Mouse (Mus musculus) layer of hippocampus, adult 8-10 months (tissue): ENCODE data around the gene Olfr160. TPM values are rescaled to one million over a fixed set of nuclear protein-coding genes. Genes with fewer than 3 reads are reported as not detected.

Source experiments
- DNase-seq, 2 experiments: peaks; one replicate each; pipeline ENCODE4 v3.0.0; 2022; ENCODE audit warnings: low spot score in 2 of 2
- total RNA-seq, 4 experiments: library from RNA; stranded (reverse); gene quantifications; 2 replicates each; pipeline ENCODE4 v1.2.4; 2022

Gene Olfr160
- not detected for total RNA-seq

DNA sequence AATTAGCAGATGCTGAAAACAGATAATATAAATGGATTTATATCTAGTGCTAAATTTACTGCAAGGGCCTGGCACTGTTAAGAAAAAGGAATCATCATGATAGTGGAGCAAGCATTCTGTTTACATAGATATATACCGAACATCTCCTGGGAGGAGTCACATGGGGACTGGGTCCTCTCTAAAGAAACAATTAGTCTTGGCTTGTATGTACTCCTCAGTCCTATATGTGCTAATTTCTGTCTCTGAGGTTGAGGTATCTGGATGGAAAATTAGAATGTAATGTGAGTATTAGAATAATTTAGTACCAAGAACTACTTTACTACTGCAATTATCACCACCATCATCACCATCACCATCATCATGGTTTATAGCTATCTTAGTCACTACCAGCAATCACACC is at the start of gene Olfr160:
Gene Olfr160, minus strand, starts transcription at position 101 of the 400 bp plus-strand sequence.
- DNase-seq = no peak

GRCm38 (mm10) chr9:37762541-37762940 is 46.5 kb upstream of the Olfr160 start:
- DNase-seq = no peak

DNA sequence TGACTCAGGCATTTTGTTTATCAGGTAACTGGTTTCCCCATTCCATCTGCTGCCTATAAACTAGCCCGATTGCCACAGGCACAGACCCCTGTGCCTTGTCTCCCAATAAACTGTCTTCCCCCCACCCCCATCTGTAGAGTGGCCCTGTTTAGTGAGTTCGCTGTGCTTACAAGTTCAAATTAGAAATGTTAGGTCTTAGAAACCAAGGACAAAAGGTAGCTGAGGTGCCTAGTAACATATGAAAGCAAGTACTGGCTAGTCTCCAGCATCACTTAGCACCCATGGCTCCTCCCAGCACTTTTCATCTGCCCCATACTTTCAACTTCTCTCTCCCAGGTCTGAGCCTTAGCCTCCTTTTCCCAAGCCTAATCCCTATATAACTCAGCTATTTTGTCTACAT is 45.7 kb upstream of the Olfr160 start:
- DNase-seq = no peak

DNA sequence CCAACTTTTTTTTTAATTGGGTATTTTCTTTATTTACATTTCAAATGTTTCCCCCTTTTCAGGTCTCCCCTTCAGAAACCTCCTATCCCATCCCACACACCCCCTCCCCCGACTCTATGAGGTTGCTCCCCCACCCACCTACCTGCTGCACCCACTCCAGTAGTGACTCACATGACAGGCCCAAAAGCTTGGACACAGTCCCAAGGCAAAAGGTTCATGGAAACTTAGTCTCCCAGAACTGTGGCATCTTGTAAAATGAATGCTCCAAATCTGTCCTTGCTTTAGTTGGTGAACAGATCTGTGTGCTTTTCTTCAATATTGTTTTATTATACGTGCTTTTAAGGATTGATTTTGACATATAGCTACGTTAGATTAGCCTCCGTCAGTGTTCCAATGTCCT is 36.0 kb upstream of the Olfr160 start:
- DNase-seq = no peak

GRCm38 (mm10) chr9:37751467-37751866 is 35.4 kb upstream of the Olfr160 start:
- no peak for DNase-seq

GRCm38 (mm10) chr9:37750319-37751075 is 34.4 kb upstream of the Olfr160 start:
- no peak for DNase-seq

DNA sequence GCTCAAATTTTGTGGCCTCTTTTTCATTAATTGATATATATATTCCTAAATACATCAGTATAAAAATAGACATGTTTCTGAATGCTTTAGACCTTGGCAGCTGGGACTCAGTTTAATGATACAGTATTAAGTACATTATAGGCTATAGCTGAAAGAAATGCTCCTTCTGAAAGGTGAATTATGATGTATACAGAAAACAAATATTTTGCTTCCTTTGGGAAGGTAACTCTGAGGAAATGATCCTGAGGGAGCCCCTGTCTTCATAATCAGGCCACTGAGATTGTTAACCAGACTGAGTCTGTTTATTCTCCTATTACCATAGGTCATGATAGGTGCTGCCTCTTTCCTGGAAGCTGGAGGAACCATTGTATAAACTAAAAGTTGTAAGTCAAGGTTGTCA is 28.8 kb upstream of the Olfr160 start, which contains the start of gene Olfr874:
Gene Olfr874, plus strand, starts transcription at position 301 of the 400 bp plus-strand sequence.
- no peak for DNase-seq

DNA sequence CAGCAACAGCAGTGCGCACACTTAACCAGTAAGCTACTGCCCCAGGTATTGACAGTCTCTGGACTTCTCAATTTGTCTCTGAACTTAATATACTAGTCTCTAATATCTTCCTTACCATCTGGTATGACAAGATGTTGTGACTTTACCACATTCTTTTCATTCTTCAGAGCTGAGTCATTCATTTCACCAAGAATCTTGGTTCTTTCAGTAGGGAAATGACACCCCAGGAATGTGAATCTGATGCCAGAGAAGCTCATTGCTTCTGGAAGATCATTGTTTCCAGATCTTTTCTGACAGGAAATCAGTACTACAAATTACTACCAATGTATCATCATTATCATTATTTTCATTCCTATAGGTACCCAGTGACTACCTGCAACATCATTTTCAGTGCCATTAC is 18.3 kb upstream of the Olfr160 start:
- no peak for DNase-seq

- DNase-seq = no peak
These were observed 25.9 kb downstream of the Olfr160 start for GRCm38 (mm10) chr9:37689970-37690686.

DNA sequence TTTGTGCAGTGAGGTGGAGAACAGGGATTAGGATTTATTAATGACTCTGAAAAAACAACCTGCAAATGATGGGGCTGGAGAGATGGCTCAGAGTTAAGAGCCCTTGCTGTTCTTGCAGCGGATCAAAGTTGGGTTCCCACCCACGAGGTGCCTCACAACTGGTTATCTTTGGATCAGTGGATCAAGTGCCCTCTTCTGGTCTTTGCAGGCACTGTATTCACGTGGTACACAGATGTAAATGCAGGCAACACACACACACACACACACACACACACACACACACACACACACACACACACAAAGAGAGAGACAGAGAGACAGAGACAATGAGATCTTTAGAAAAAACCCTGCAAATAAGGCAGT is 28.1 kb downstream of the Olfr160 start:
- no peak for DNase-seq

- DNase-seq = peak in 1 of 2 experiments; percentile 22
These were observed 28.6 kb downstream of the Olfr160 start for GRCm38 (mm10) chr9:37687288-37687940.

DNA sequence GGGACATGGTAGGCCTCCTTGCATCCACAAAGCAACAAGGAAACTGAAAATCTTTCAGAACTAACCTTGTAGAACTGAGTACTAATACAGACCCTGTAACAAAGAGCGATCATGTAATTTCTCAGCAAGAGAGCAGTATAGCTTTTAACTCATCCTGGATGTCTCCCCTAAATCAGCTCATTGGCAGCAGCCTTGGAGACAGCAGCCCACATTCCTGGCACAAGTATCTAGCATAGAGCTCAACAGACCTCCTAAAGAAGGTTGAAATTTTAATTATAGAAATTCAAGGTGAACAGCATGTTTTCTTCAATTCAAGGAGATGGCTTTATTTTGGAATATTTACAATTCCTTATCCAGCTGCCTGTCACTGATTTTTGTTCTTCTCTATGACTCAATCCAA is 34.9 kb downstream of the Olfr160 start:
- DNase-seq = no peak

GRCm38 (mm10) chr9:37675287-37675686 is 40.8 kb downstream of the Olfr160 start:
- DNase-seq = peak; percentile 18 to 45

DNA sequence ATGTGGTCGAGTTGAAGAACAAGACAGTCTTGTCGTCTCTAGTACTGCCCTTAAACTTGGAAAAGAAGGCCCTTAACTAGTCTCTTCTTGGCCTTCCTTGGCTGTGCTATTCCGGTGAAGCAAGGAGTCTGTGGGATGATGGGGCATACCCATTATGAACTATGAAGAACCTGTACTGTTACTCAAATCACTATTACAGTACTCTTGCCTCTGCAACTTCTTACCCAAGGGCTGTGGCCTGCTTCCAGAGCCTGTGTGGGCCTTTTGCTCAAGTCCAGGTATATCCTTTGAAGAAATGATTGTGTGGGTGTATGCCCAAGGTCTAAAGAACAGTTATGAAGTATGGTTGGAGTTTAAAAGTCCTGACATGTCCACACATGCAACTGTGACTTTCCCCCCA is 45.8 kb downstream of the Olfr160 start:
- no peak for DNase-seq

- DNase-seq = no peak
These were observed 46.4 kb downstream of the Olfr160 start for GRCm38 (mm10) chr9:37669678-37670077.

DNA sequence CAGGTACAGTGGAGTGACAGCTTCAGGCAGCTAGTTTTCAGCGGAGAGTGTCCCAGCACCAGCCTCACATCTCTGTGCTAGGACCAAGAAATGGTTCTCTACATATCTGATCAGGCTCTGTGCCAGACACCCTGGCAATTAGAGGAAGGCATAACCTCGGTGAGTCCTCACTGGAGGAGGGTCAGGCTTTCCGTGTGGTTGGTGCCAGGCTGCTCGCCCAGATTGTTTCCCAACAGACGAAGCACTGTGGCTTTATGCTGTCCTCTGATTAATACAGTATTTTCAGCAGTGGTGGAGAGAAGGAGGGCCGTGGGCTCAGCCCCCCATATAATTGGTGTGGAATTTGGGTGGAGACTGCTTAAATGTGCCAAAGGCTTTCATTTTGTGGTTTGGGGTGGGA is 46.9 kb downstream of the Olfr160 start, which contains the start of gene Panx3:
Gene Panx3, minus strand, starts transcription at position 121 of the 400 bp plus-strand sequence.
- no peak for DNase-seq

DNA sequence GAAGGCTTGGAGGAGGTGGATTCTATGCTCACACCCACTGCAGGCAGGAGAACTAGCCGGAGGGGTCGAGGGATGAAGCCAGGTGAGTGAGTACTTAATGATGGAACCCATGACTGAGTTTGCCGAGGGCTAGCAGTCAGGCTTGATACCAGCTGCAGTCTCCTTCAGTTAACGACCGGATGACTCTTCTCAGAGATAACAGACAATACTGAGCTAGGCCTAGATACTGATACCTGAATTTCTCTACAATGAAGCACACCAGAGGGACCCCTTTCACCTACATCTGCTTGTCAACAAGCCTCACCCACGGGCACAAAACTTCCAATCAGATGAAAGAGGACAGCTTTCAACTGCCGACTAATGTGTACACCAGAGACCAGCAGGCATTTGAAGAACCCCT is 50.0 kb downstream of the Olfr160 start:
- no peak for DNase-seq

DNA sequence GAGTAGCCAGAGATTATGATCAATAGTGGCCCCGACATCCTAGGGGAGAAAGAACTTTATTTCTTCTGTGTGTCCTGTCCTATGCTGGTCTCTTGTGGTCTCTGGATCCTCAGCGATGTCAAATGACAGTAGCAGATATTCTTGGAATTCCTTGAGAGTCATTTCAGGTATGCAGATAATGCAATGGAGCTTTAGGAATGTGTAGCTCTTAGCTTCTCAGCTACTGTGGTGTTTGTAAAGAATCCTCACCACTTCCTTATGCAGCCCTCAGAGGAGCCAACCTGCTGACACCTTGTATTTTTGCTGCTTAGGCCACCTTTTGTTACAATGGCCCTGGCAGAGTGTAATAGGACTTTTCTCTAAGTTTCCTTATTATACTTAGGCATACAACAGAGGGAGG is 51.4 kb downstream of the Olfr160 start:
- no peak for DNase-seq

GRCm38 (mm10) chr9:37663210-37663609 is 52.8 kb downstream of the Olfr160 start:
- no peak for DNase-seq

GRCm38 (mm10) chr9:37659413-37659812 is 56.6 kb downstream of the Olfr160 start:
- DNase-seq = no peak
